Mouse (Mus musculus): ENCODE measurements around the gene Exoc4. TPM values are rescaled to one million over a fixed set of nuclear protein-coding genes. Genes with fewer than 3 reads are reported as not detected.
A peak's percentile ranks its signal among the peaks of the same experiment; 100 is the strongest.

The Exoc4 gene
- polyA plus RNA-seq, 1 experiment: 11.1 TPM

GRCm38 (mm10) chr6:33380517-33380916 is 131.6 kb downstream of the Exoc4 start:
- DNase-seq: no peak
- WGBS: 66% methylated on average over 3 of the region's 3 CpGs

GRCm38 (mm10) chr6:33382176-33382575 is 133.3 kb downstream of the Exoc4 start:
- no peaks in the 10 kb centered on the region; the same call in 1 of the 2 replicates for H3K4me1 ChIP-seq (ENCODE audit: control insufficient read depth, insufficient read depth, low read length)
- no peak for DNase-seq
- TF ChIP-seq POLR2A (IDR thresholded peaks at IDR 0.05; ENCODE audit: borderline replicate concordance, extremely low read depth, low read depth, low read length) (no peak), CTCF (IDR thresholded peaks at IDR 0.05; ENCODE audit: insufficient read depth, low read length) (no peak)
- 83% methylated on average over 3 of the region's 3 CpGs for WGBS
- no peak overlapping the region for H3K4me3 ChIP-seq (replicated peaks; ENCODE audit: extremely low read depth, low read depth, low read length)

More at GRCm38 (mm10) chr6:33380517-33380916, 131.6 kb downstream of the Exoc4 start:
- H3K4me1 ChIP-seq (ENCODE audit: control insufficient read depth, insufficient read depth, low read length): no peaks in the 10 kb centered on the region; the same call in 1 of the 2 replicates
- H3K4me3 ChIP-seq (replicated peaks; ENCODE audit: extremely low read depth, low read depth, low read length): no peak overlapping the region
- TF ChIP-seq CTCF (IDR thresholded peaks at IDR 0.05; ENCODE audit: insufficient read depth, low read length) (no peak), POLR2A (IDR thresholded peaks at IDR 0.05; ENCODE audit: borderline replicate concordance, extremely low read depth, low read depth, low read length) (no peak)

- WGBS: 89% methylated on average over 2 of the region's 2 CpGs
- DNase-seq: no peak
- no peak overlapping the region for H3K4me3 ChIP-seq (replicated peaks; ENCODE audit: extremely low read depth, low read depth, low read length)
- TF ChIP-seq POLR2A (IDR thresholded peaks at IDR 0.05; ENCODE audit: borderline replicate concordance, extremely low read depth, low read depth, low read length) (no peak), CTCF (IDR thresholded peaks at IDR 0.05; ENCODE audit: insufficient read depth, low read length) (no peak)
- no peaks in the 10 kb centered on the region for H3K4me1 ChIP-seq (ENCODE audit: control insufficient read depth, insufficient read depth, low read length)
Observed at GRCm38 (mm10) chr6:33392020-33392419, 143.1 kb downstream of the Exoc4 start.

GRCm38 (mm10) chr6:33399491-33399890 is 150.6 kb downstream of the Exoc4 start:
- whole genome bisulfite sequencing: no CpG with 5 or more reads among the region's 1 CpGs
- no peak for DNase-seq
- H3K4me3 ChIP-seq (replicated peaks; ENCODE audit: extremely low read depth, low read depth, low read length): no peak overlapping the region
- H3K4me1 ChIP-seq (ENCODE audit: control insufficient read depth, insufficient read depth, low read length): no peaks in the 10 kb centered on the region
- TF ChIP-seq CTCF (IDR thresholded peaks at IDR 0.05; ENCODE audit: insufficient read depth, low read length) (no peak), POLR2A (IDR thresholded peaks at IDR 0.05; ENCODE audit: borderline replicate concordance, extremely low read depth, low read depth, low read length) (no peak)

- no peak for DNase-seq
- no peak for TF ChIP-seq CTCF (IDR thresholded peaks at IDR 0.05; ENCODE audit: insufficient read depth, low read length)
- TF ChIP-seq POLR2A (IDR thresholded peaks at IDR 0.05; ENCODE audit: borderline replicate concordance, extremely low read depth, low read depth, low read length): no peak
- 90% methylated on average over 2 of the region's 2 CpGs for WGBS
- Histone ChIP-seq H3K4me1 (ENCODE audit: control insufficient read depth, insufficient read depth, low read length) (no peaks in the 10 kb centered on the region; the same call in 1 of the 2 replicates), H3K4me3 (replicated peaks; ENCODE audit: extremely low read depth, low read depth, low read length) (no peak overlapping the region)
Observed at GRCm38 (mm10) chr6:33401161-33401560, 152.3 kb downstream of the Exoc4 start.

GRCm38 (mm10) chr6:33405562-33406275 is 156.8 kb downstream of the Exoc4 start:
- DNase-seq: no peak
- 60% methylated on average over 4 of the region's 4 CpGs for WGBS

GRCm38 (mm10) chr6:33409586-33409985 is 160.7 kb downstream of the Exoc4 start:
- no peak for TF ChIP-seq CTCF (IDR thresholded peaks at IDR 0.05; ENCODE audit: insufficient read depth, low read length)
- no peak for TF ChIP-seq POLR2A (IDR thresholded peaks at IDR 0.05; ENCODE audit: borderline replicate concordance, extremely low read depth, low read depth, low read length)
- DNase-seq: no peak
- Histone ChIP-seq H3K4me3 (replicated peaks; ENCODE audit: extremely low read depth, low read depth, low read length) (no peak overlapping the region), H3K4me1 (ENCODE audit: control insufficient read depth, insufficient read depth, low read length) (no peaks in the 10 kb centered on the region; the same call in 1 of the 2 replicates)
- 65% methylated on average over 3 of the region's 3 CpGs for WGBS

More at GRCm38 (mm10) chr6:33405562-33406275, 156.8 kb downstream of the Exoc4 start:
- Histone ChIP-seq H3K4me1 (ENCODE audit: control insufficient read depth, insufficient read depth, low read length) (no peaks in the 10 kb centered on the region; the same call in 1 of the 2 replicates), H3K4me3 (replicated peaks; ENCODE audit: extremely low read depth, low read depth, low read length) (no peak overlapping the region)
- TF ChIP-seq POLR2A (IDR thresholded peaks at IDR 0.05; ENCODE audit: borderline replicate concordance, extremely low read depth, low read depth, low read length) (no peak), CTCF (IDR thresholded peaks at IDR 0.05; ENCODE audit: insufficient read depth, low read length) (0 out of 2 replicates have a peak, but pooled peaks have one; percentile 23)

- no peaks in the 10 kb centered on the region for H3K4me1 ChIP-seq (ENCODE audit: control insufficient read depth, insufficient read depth, low read length)
- no peak for TF ChIP-seq CTCF (IDR thresholded peaks at IDR 0.05; ENCODE audit: insufficient read depth, low read length)
- TF ChIP-seq POLR2A (IDR thresholded peaks at IDR 0.05; ENCODE audit: borderline replicate concordance, extremely low read depth, low read depth, low read length): no peak
- H3K4me3 ChIP-seq (replicated peaks; ENCODE audit: extremely low read depth, low read depth, low read length): no peak overlapping the region
- no peak for DNase-seq
Observed at GRCm38 (mm10) chr6:33425007-33425406, 176.1 kb downstream of the Exoc4 start.

- DNase-seq: no peak
- Histone ChIP-seq H3K4me1 (ENCODE audit: control insufficient read depth, insufficient read depth, low read length) (no peaks in the 10 kb centered on the region), H3K4me3 (replicated peaks; ENCODE audit: extremely low read depth, low read depth, low read length) (no peak overlapping the region)
- TF ChIP-seq POLR2A (IDR thresholded peaks at IDR 0.05; ENCODE audit: borderline replicate concordance, extremely low read depth, low read depth, low read length): no peak
- no peak for TF ChIP-seq CTCF (IDR thresholded peaks at IDR 0.05; ENCODE audit: insufficient read depth, low read length)
- WGBS: 70% methylated on average over 4 of the region's 4 CpGs
Observed at GRCm38 (mm10) chr6:33431207-33431787, 182.4 kb downstream of the Exoc4 start.

- 73% methylated on average over 1 of the region's 1 CpGs for WGBS
- TF ChIP-seq CTCF (IDR thresholded peaks at IDR 0.05; ENCODE audit: insufficient read depth, low read length) (no peak), POLR2A (IDR thresholded peaks at IDR 0.05; ENCODE audit: borderline replicate concordance, extremely low read depth, low read depth, low read length) (no peak)
- no peak for DNase-seq
- Histone ChIP-seq H3K4me3 (replicated peaks; ENCODE audit: extremely low read depth, low read depth, low read length) (no peak overlapping the region), H3K4me1 (ENCODE audit: control insufficient read depth, insufficient read depth, low read length) (no peaks in the 10 kb centered on the region)
Observed at GRCm38 (mm10) chr6:33440508-33440907, 191.6 kb downstream of the Exoc4 start.
